Mouse (Mus musculus) embryo, embryonic 10.5 days (tissue): ENCODE data around the gene Ttc33.
"Not testable (repeated sequence)": the region's sequence is repeated elsewhere in the genome, so short reads cannot be mapped to it uniquely, and the experiment has no call there.

Experiments
- DNase-seq: peaks from one replicate; pipeline ENCODE4 v3.0.0-alpha.2; 2015; ENCODE audit warnings: low spot score

Ttc33 gene

GRCm38 (mm10) chr15:5186293-5186675 lies 959 bp downstream of the Ttc33 start:
- no peak for DNase-seq

- no peak for DNase-seq
These were observed 1.8 kb downstream of the Ttc33 start for GRCm38 (mm10) chr15:5187116-5187515.

GRCm38 (mm10) chr15:5188029-5188428 lies 2.7 kb downstream of the Ttc33 start:
- DNase-seq: no peak

- no peak for DNase-seq
These were observed 4.3 kb downstream of the Ttc33 start for GRCm38 (mm10) chr15:5189504-5190093.

- DNase-seq: peak; percentile 36
These were observed 8.5 kb downstream of the Ttc33 start for GRCm38 (mm10) chr15:5193833-5194232.

- DNase-seq: no peak
These were observed 9.1 kb downstream of the Ttc33 start for GRCm38 (mm10) chr15:5194446-5194845.

GRCm38 (mm10) chr15:5194931-5195330 lies 9.6 kb downstream of the Ttc33 start:
- DNase-seq: no peak

- DNase-seq: no peak
These were observed 10.7 kb downstream of the Ttc33 start for GRCm38 (mm10) chr15:5195987-5196514.

- DNase-seq: peak; percentile 29
These were observed 11.4 kb downstream of the Ttc33 start for GRCm38 (mm10) chr15:5196691-5197090.

- no peak for DNase-seq
These were observed 19.9 kb downstream of the Ttc33 start for GRCm38 (mm10) chr15:5205222-5205621.

GRCm38 (mm10) chr15:5209116-5209515 lies 23.8 kb downstream of the Ttc33 start:
- DNase-seq: no peak

GRCm38 (mm10) chr15:5220491-5220890 lies 35.2 kb downstream of the Ttc33 start:
- DNase-seq: no peak

GRCm38 (mm10) chr15:5230746-5231145 lies 45.4 kb downstream of the Ttc33 start:
- not testable (repeated sequence) for DNase-seq

- DNase-seq: no peak
These were observed 49.3 kb downstream of the Ttc33 start for GRCm38 (mm10) chr15:5234659-5235058.

- peak; percentile 31 for DNase-seq
These were observed 50.2 kb downstream of the Ttc33 start for GRCm38 (mm10) chr15:5235527-5235926.

GRCm38 (mm10) chr15:5236538-5236937 lies 51.2 kb downstream of the Ttc33 start:
- peak; percentile 86 for DNase-seq

GRCm38 (mm10) chr15:5237012-5237660 lies 51.8 kb downstream of the Ttc33 start:
- DNase-seq: no peak

- no peak for DNase-seq
These were observed 52.7 kb downstream of the Ttc33 start for GRCm38 (mm10) chr15:5238073-5238472.

- DNase-seq: no peak
These were observed 53.2 kb downstream of the Ttc33 start for GRCm38 (mm10) chr15:5238553-5238952.

- DNase-seq: no peak
These were observed 54.0 kb downstream of the Ttc33 start for GRCm38 (mm10) chr15:5239361-5239760.

- no peak for DNase-seq
These were observed 54.6 kb downstream of the Ttc33 start for GRCm38 (mm10) chr15:5239901-5240300.

- DNase-seq: no peak
These were observed 55.0 kb downstream of the Ttc33 start for GRCm38 (mm10) chr15:5240360-5240759.

- DNase-seq: peak; percentile 83
These were observed 56.2 kb downstream of the Ttc33 start for GRCm38 (mm10) chr15:5241304-5242201.
